Mouse (Mus musculus) cerebellum, postnatal 14 days (tissue): ENCODE data around the gene Shc2.

ENCODE experiments used
- DNase-seq, 2 experiments: peaks; one replicate each; pipeline ENCODE4 v3.0.0; 2021; ENCODE audit warnings: mixed read lengths in 2 of 2

The Shc2 gene

DNA sequence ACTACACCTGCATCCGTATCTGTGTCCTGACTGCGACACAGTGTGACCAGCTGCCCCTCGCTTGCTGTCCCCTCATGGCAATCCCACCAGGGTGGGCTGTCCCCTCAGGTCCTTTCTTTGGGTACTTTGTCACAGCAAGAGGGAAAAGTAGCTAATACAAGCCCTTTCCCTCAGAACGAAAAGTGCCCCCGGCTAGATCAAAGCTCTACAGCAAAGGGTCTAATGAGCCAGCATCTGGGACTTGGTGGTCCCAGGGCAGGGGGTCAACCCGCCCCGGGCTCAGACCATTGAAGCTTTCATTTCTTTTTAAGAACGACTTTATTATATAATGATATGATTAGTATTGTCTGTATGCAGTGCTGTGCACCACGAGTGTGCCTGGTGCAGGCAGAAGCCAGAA lies 59.4 kb downstream of the Shc2 start:
- DNase-seq = no peak

DNA sequence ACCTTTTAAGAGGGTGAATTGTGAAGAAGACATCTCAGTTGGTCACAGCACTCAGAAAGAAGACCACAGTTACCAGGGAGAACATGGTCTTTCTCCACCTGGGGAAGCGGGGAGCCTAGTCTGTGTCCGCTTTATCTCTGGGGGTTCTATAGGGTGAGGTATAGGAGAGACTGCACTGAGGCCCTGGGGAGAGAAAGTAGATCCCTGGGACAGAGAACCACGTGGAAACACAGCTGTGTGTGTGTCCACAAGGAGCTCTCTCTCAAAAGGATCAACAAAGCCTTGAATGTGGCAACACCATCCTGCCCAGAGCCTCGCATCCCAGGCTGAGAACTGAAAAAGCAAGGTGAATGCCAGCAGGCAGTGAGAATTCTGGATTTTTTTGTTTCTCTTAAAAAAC lies 60.3 kb downstream of the Shc2 start:
- DNase-seq = no peak

DNA sequence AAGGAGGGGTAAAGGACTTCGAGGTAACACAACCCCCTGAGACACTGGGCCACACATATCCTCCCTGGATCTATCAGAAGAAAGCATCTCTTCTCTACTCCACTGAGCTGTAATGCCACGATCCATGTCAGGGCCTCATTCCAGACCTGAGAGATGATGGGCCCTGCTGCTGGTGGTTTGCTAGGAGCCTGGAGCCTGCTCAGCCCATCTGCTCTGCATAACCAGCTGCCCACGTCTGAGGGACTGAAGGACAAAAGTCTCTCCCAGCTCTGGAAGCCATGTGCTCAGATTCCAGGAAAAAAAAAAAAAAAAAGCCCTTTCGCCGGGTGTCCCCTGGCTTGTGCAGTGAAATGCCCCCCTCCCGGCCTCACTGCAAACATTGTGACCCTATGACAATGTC lies 62.0 kb downstream of the Shc2 start:
- DNase-seq = no peak

DNA sequence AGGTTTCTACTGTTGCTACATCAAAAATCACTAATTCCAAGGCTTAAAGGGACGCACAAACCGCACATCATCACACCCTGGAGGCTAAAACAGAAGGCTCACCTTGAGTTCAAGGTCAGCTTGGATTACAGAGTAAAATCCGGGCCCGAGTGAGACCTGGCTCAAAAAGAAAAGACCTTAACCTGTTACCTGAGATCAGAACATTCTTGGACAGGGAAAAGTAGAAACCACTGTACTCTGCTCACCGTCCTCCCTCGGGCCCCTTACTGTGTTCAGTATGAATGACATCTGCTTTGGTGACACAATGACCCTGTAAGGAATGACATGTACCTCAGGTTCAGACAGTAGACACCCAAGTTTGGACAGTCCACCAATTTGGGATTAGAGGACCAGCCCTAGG lies 62.9 kb downstream of the Shc2 start:
- no peak for DNase-seq

DNA sequence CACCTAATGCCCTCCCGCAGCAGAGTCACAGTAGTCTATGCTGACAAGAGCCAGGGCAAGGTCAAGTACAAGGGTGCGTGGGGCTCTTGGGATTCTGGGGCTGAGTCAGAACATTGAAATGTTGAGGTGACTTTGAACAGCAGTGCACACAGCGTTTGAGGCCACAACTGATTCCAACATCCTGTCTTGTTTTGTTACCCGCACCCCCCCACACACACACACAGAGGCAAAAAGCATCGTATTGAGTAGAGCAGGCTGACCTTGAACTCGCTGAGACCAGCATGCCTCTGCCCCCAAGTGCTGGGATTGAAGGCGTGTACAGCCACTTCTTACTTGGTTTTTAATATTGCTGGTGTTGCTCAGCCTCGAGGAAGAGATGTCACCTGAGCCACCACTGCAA lies 63.4 kb downstream of the Shc2 start:
- DNase-seq = no peak

DNA sequence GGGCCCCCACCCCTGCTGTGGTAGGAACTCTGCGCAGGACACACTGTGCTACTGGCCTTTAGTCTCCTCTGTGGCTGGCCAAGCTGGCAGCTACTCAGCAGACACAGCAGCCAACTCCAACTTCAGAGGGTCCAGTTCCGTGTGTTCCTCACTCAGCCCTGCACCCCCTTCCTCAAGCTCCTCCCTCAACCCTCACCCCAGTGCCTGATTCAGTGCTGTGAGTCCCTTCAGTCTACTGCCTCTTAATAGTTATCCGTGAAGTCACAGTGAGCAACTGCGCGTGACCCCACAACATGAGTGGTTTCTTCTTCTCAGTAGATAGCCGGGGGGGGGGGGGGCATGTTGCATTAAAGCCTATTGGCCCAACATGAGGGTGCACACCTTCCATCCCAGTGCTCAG lies 64.1 kb downstream of the Shc2 start:
- DNase-seq = no peak

DNA sequence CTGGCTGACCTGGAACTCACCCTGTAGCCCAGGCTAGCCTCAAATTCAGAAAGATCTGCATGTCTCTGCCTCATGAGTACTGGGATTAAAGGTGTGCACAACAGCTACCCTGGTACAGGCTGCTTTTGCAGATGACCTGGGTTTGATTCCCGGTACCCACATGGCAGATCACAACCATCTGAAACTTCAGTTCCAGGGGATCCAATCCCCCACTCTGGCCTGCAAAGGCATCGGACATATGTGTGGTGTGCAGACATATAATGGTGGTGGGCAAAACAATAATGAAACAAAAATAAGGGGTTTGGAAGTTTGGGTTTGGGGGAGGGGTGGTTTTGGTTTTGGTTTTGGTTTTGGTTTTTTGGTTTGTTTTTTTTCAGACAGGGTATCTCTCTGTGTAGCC lies 66.4 kb downstream of the Shc2 start:
- no peak for DNase-seq

DNA sequence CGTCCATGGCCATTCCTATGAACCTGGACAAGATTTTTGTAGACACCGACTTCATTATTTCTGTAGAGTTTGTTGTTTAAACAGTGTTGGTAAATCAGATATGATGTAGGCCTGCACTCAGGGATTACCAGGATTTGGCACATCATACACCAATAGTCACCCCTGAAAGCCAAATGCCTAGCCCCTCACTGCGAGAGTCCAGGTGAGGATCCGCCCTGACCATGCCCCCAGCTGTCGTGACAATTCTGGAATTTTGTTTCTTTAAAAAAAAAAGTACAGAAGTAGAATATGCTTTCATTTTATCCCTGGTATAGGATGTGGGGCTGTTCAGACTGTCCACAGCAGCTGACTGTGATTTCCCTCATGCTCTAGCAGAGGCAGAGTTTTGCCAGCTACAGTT lies 67.8 kb downstream of the Shc2 start:
- DNase-seq = no peak
